Mouse (Mus musculus) layer of hippocampus, adult 2 months (tissue): Measurements from ENCODE around the gene Lrrc75b. TPM values are rescaled to one million over a fixed set of nuclear protein-coding genes. Genes with fewer than 3 reads are reported as not detected.

Experiments used
- DNase-seq, 2 experiments: peaks; one replicate each; pipeline ENCODE4 v3.0.0; 2022; ENCODE audit warnings: low spot score in 2 of 2
- H3K27ac ChIP-seq: fragments of 200-600 bp; 2 replicates; pipeline ENCODE4 v1.8.1; 2022
- H3K4me3 ChIP-seq: fragments of 200-600 bp; 2 replicates; pipeline ENCODE4 v1.8.1; 2022; ENCODE audit warnings: mild to moderate bottlenecking
- CTCF ChIP-seq: fragments of 200-600 bp; conservative IDR thresholded peaks from 2 replicates; pipeline ENCODE4 v1.8.1; 2022; ENCODE audit warnings: antibody characterized with exemption, mild to moderate bottlenecking, moderate library complexity
- long read RNA-seq, 2 experiments: library from polyadenylated mRNA; stranded (forward); transcript quantifications; one replicate each; pipeline ENCODE4 v2.0.0; 2021; ENCODE audit warnings: borderline mapping rate in 2 of 2
- total RNA-seq, 2 experiments: library from RNA; stranded (reverse); gene quantifications; 2 replicates each; pipeline ENCODE4 v1.2.3; 2021

The Lrrc75b gene
- 10 to 100 TPM in 1 of 2 experiments, 1 to 10 TPM in 1; 9.7 to 12.0 TPM for total RNA-seq
- long read RNA-seq, experiment 1, full-length matches to known transcripts = 4 of 6 reads
- long read RNA-seq, experiment 1, partial matches to known transcripts = 0 of 6 reads
- long read RNA-seq, experiment 1, other reads (novel, unspliced or antisense) = 2 of 6 reads
- long read RNA-seq, experiment 2, full-length matches to known transcripts = 6 of 9 reads
- long read RNA-seq, experiment 2, partial matches to known transcripts = 1 of 9 reads
- long read RNA-seq, experiment 2, other reads (novel, unspliced or antisense) = 2 of 9 reads

DNA sequence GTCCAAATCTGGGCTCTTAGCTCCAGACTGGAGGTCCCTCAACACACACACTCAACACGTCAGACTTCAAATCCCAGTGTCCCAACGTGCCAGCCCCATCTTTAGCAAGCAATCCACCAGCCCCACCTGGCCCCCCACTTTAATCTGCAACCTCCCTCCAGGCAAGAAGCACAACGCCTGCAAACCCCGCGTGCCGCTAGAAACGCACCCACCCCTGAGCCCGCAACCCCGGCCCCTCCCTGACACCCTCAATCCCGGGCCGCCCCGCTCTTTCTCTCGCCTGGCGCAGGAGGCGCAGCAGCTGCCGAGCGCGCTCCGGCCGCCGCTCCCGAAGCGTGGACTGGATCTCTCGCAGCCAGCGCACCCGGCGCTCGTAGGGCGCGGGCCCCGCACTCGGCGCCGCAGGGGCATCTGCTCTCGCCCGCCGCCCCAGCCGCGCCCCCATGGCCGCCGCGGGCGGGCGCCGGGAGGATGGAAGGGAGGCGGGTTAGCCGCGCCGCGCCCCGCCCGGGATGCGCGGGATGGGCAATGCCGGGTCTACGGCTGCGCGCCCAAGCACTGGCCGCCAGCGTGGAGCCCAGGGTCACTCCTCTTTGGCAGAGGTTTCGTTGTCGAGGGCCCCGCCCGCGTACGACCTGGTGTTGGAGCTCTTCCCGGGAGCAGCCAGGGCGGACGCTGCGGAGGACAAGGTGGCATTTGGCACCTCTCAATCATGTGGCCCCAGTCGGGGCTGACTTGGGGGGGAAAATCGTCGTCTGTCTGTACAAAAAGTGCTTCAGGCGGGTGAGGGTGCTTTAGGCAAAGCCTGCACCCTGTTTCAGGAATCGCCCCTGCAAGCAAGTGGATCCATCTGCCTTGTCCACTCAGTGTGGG lies at the start of gene Lrrc75b:
Gene Lrrc75b, minus strand, starts transcription at position 655 of the 873 bp plus-strand sequence.
- no peak for TF ChIP-seq CTCF
- no peak for DNase-seq

DNA sequence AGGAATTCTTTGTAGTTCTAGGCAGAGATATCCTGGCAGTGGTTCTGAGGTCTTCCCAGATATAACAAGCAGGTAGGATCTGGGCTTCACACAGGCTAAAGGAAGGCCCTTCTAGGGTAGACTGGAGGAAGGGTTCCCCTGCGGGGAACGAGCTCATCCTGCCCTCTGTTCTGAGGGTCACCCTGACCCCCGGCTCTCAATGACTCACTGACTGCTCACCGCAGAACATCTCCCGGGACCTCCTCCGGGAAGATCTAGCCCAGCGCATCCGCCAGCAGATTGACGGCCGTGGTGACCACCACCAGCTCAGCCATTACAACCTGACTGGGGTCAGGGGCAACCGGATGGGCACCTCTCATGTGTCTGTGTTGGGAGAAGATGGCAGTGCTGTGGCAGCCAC lies 48.8 kb upstream of the Lrrc75b start:
- no peak for TF ChIP-seq CTCF
- Histone ChIP-seq H3K27ac (no peak overlapping the region), H3K4me3 (no peak overlapping the region)
- DNase-seq = no peak

More for the DNA sequence above, at the start of gene Lrrc75b:
- H3K4me3 ChIP-seq = peak within 1 kb of the TSS; percentile 60
- peak within 1 kb of the TSS; percentile 78 for H3K27ac ChIP-seq

DNA sequence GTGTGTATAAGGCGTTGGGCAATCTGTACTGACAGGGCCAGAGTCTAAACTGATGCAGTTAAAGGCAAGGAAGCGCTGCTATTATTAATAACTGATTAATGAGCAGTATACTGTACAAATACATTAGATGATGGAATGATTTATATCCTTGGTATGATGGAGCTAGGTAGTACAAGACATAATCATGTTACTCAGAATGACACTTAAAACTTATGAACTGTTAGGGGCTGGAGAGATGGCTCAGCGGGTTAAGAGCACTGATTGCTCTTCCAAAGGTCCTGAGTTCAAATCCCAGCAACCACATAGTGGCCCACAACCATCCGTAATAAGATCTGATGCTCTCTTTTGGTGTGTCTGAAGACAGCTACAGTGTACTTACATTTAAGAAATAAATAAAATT lies 47.1 kb upstream of the Lrrc75b start:
- TF ChIP-seq CTCF = no peak
- H3K27ac ChIP-seq = no peak overlapping the region
- no peak overlapping the region for H3K4me3 ChIP-seq
- DNase-seq = no peak

DNA sequence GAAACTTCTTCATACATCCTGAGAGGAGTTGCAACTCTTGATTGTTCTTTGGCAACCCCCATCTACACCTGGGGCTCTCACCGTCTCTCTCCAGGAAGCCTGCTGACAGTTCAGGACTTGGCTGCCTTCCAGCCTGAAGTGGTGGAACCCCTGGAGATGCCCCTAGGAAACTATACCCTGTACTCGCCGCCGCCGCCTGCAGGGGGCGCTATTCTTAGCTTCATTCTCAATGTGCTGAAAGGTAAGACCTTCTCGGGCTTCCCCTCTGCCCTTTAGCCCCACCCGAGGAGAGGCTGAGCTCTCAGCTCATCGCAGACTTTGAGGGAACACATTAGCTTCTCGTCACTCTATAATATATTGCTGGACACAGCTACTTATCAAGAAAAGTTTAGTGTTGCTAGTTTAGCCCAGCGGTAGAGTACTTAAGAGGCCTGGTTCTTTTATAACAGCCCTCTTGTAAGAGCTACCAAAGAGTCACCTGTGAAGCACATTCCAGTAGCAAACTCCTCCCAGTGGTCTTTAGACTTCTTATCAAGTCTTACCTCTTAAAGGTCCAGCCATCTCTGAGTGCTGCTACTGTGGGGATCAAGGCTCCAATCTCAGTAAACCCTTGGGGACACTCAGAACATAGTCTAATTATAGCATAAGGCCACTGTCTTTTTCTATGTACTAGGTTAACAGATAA lies 45.2 kb upstream of the Lrrc75b start:
- H3K4me3 ChIP-seq = no peak overlapping the region
- peak; percentile 66 for TF ChIP-seq CTCF
- no peak overlapping the region for H3K27ac ChIP-seq
- no peak for DNase-seq

DNA sequence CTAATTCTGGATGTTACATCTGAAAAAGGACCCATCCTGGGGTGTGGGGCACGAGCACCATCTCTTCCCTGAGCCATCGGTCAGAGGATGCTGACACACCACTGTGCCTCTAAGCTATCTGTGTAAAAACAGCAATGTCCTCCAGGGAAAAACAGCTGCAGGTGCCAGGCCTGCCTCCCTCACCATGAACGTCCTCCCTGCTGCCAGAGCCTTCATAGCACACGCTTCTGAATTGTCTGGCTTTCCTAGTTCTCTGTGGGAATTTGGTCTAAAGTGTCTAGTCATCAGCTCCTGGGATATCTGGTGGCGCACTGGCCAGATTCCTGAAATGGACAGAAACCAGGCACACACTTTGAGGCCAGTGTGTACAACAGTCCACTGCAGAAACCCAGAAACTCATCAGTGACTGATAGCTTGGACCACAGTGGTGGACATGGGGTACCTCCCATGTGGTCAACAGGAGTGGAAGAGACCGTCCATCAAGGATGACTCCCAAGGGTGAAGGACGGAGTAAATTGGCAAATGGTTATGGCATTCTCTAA lies 40.1 kb upstream of the Lrrc75b start:
- TF ChIP-seq CTCF = no peak
- Histone ChIP-seq H3K4me3 (no peak overlapping the region), H3K27ac (no peak overlapping the region)
- DNase-seq = no peak

DNA sequence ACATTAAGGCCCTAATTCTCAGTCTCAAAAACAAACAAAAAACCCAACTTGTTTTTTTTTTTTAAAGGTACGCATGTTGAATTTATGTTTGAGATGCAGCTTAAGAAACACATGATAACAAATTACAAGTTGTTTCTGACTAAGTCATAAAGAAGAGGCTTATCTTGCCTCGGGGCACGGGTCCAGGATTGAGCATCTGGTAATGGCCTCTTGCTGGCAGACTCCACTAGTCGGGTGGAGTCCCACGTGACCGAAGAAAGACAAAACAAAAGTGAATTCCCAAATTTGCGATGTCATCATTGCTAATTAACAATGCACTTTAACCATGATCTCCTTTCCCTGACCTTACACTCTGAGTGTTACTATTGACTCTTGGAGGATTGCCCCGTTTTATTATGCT lies 35.9 kb upstream of the Lrrc75b start:
- no peak for DNase-seq
- no peak overlapping the region for H3K27ac ChIP-seq
- TF ChIP-seq CTCF = no peak
- H3K4me3 ChIP-seq = no peak overlapping the region

DNA sequence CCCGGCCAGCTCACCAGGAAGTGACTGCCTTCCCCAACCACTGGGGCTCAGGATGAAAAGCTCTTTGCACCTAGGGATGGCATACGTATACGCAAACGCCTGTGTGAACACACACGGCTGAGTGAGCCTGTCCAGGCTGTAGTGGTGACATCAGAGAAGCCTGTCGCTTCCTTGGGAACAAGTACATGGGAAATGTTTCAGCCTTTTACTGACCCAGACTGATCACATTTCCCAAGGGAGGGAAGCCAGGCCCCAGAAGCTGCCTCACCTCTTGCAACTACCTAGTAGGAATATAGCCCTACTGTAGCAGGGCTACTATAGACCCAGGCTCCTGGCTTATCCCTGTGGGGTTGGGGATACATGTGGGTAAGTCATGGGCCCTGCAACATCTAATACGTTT lies 32.5 kb upstream of the Lrrc75b start:
- no peak for DNase-seq
- Histone ChIP-seq H3K27ac (no peak overlapping the region), H3K4me3 (no peak overlapping the region)
- no peak for TF ChIP-seq CTCF

DNA sequence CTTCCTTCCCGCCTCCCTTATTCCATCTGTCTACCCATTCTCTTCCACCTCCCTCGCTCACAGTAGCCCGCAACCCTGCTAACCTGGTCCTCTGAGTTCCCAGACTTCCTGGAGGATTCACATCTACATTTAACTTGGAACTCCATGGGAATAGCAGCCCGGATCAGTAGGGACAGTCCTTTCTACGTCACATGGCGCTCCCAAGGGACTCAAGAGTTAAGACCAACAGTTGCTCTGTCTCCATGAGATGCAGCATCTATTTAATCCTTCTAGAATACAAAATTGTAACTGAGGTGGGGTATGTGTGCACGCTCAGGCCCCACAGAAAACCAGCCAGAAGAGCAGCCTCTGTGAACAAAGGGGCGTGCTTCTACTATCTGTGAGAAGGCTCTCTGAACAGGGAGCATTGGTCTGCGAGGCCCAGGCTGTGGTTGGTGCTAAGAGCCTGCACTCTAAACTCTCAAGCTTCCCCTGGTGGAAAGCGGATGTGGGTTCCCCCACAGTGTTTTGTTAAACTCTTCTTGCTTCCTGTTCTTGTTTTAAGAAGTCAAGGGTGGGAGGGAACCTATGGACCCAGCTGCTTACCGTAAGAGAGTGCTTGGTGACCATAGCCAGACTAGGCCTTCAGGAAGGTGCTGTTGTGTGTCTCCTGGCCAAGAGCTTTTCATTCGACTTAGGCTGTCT lies 31.2 kb upstream of the Lrrc75b start:
- TF ChIP-seq CTCF = no peak
- Histone ChIP-seq H3K27ac (no peak overlapping the region; the same call in 1 of the 2 replicates), H3K4me3 (no peak overlapping the region)
- peak in 1 of 2 experiments; percentile 24 for DNase-seq

DNA sequence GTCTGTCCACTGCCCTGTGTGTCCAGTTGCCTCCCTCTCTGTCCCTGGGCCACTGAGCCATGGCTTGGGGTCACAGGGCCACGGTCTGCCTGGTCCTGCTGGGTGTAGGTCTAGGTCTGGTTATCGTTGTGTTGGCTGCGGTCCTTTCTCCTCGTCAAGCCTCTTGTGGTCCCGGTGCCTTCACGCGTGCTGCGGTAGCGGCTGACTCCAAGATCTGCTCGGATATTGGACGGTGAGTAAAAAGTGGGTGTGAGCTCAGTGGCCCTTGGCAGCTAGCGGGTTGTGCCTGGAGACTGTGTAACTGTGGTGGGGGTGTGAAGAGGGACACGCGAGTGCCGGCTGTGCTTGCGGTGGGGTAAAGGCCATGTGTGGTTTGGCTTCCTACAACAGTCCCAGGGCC lies 29.5 kb upstream of the Lrrc75b start:
- Histone ChIP-seq H3K27ac (peak overlapping the region; percentile 59; the same call in 1 of the 2 replicates), H3K4me3 (peak overlapping the region; percentile 35; the same call in 1 of the 2 replicates)
- DNase-seq = no peak
- no peak for TF ChIP-seq CTCF

DNA sequence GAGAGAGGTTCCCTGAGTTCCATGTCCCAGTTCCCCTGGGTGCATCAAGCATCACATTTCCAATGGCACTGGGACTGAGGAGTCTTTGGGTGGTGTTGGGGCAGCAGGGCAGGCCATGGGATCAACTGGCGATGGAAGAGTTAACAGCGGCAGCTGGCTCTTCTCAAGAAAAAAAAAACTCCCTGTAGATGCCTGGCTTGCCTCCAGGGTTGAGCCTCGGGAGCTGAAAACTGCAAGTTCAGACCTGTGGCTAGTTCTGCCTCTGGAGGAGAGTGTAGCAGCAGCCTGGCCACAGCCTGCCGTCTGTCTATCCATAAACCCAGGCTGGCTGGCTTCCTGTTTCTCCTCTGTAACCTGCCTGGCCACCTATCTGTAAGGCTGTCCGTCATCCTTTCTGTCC lies 29.0 kb upstream of the Lrrc75b start, which contains the start of gene Ggt5:
Gene Ggt5, plus strand, starts transcription at position 212 of the 400 bp plus-strand sequence.
- DNase-seq = no peak
- peak within 1 kb of the TSS; percentile 35; the same call in 1 of the 2 replicates for H3K4me3 ChIP-seq
- H3K27ac ChIP-seq = peak within 1 kb of the TSS; percentile 59; the same call in 1 of the 2 replicates
- no peak for TF ChIP-seq CTCF

DNA sequence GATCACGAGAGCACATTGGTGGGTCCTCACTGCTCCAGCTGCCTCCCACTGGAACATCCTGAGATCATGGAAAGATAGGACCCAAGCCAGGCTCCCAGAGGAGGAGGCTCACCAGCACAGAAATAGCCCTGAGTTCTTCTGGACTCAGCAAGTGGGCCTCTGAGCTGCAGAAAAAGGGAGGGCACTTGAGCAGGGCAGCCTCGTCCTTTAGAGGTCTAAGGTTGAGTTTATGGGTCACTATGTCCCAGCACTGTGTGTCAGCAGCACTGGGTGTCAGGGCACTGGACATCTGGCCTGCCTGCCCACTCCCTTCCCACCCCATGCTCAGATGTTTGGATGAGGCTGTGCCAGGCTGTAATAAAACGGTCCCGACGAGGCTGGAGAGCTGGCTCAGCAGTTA lies 28.2 kb upstream of the Lrrc75b start:
- Histone ChIP-seq H3K27ac (no peak overlapping the region), H3K4me3 (no peak overlapping the region)
- no peak for TF ChIP-seq CTCF
- no peak for DNase-seq

DNA sequence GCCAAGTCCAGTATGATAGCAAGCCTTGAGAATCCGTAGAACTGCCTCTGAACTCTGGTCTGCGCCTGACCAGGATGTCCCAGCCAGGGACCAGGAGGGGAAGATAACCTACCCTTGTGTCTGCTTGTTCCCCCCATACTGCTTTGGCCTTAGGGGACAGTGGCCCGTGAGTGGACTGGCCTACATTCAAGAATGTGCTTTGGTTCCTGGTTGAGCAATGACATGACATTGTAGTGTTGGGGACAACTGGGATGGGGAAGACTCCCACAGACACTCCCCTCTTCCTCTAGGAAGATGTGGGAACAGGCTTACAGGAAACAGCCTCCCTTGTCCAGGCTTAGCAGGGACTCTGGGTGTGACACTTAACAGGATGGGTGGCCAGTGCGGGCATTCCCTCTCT lies 27.7 kb upstream of the Lrrc75b start:
- DNase-seq = no peak

DNA sequence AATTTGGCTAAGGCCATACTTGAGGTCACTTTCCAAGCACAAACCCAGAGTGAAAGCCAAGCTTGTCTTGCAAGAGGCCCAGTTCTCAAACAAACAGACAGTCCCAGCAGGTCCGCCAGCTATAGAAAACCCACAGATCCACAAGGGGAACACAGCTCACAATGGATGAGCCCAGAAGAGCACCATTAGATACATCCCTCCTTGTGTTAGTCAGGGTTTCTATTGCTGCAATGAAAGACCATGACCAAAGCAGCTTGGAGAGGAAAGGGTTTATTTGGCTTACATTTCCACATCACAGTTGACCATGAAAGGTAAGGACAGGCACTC lies 26.4 kb upstream of the Lrrc75b start:
- DNase-seq = no peak
- Histone ChIP-seq H3K27ac (no peak overlapping the region), H3K4me3 (no peak overlapping the region)
- no peak for TF ChIP-seq CTCF

More for the DNA sequence above, 27.7 kb upstream of the Lrrc75b start:
- Histone ChIP-seq H3K4me3 (no peak overlapping the region), H3K27ac (no peak overlapping the region)
- no peak for TF ChIP-seq CTCF
